Mouse (Mus musculus) forebrain, embryonic 16.5 days (tissue): ENCODE results near the gene G6pc. TPM values are rescaled to one million over a fixed set of nuclear protein-coding genes. Genes with fewer than 3 reads are reported as not detected.

Experiments
- ATAC-seq: fragments of 200-750 bp; cut with Nextera tagmentation; 2 replicates; pipeline ENCODE4 v1.8.0; 2017; ENCODE audit warnings: mild to moderate bottlenecking, moderate library complexity
- H3K27ac ChIP-seq: fragments of 300-500 bp; sonication (generic); 2 replicates; pipeline ENCODE4 v1.5.1; 2014; ENCODE audit warnings: low read length, control low read depth
- H3K27me3 ChIP-seq: fragments of 300-500 bp; sonication (generic); replicated peaks from 2 replicates; pipeline ENCODE4 v1.6.1; 2014; ENCODE audit warnings: low read length; ENCODE audit not compliant: control insufficient read depth, insufficient read depth
- H3K36me3 ChIP-seq: fragments of 300-500 bp; sonication (generic); 2 replicates; pipeline ENCODE4 v1.6.1; 2014; ENCODE audit not compliant: control insufficient read depth, insufficient read depth
- H3K4me1 ChIP-seq: fragments of 300-500 bp; sonication (generic); replicated peaks from 2 replicates; pipeline ENCODE4 v1.6.1; 2014; ENCODE audit warnings: low read length; ENCODE audit not compliant: control insufficient read depth, insufficient read depth
- H3K4me2 ChIP-seq: fragments of 300-500 bp; sonication (generic); 2 replicates; pipeline ENCODE4 v1.6.1; 2014; ENCODE audit warnings: mild to moderate bottlenecking, low read length, control low read depth
- H3K4me3 ChIP-seq: fragments of 300-500 bp; sonication (generic); replicated peaks from 2 replicates; pipeline ENCODE4 v1.5.1; 2014; ENCODE audit warnings: mild to moderate bottlenecking, low read length, control low read depth
- H3K9ac ChIP-seq: fragments of 300-500 bp; sonication (generic); replicated peaks from 2 replicates; pipeline ENCODE4 v1.6.1; 2014; ENCODE audit warnings: low read depth, low read length, control low read depth
- H3K9me3 ChIP-seq: fragments of 300-500 bp; sonication (generic); 2 replicates; pipeline ENCODE4 v1.6.1; 2016; ENCODE audit warnings: low read length; ENCODE audit not compliant: control insufficient read depth
- WGBS: fragments of 180-500 bp; shearing (Covaris S2); extraction: QIAGEN DNeasy Blood & Tissue Kit; methylation state at CpG from one replicate; pipeline ENCODE4 v1.1.7; 2014; 5-methylcytosine and 5-hydroxymethylcytosine counted together
- polyA plus RNA-seq: library from polyadenylated mRNA; unstranded; fragments of >200 nt; fragmentation: Nextera tagmentation; extraction: Ambion mirVana; gene quantifications from 2 replicates; pipeline ENCODE4 v1.2.1, GENCODE M21; 2015

The G6pc gene
- polyA plus RNA-seq, 1 experiment from 2014 or later: not detected

DNA sequence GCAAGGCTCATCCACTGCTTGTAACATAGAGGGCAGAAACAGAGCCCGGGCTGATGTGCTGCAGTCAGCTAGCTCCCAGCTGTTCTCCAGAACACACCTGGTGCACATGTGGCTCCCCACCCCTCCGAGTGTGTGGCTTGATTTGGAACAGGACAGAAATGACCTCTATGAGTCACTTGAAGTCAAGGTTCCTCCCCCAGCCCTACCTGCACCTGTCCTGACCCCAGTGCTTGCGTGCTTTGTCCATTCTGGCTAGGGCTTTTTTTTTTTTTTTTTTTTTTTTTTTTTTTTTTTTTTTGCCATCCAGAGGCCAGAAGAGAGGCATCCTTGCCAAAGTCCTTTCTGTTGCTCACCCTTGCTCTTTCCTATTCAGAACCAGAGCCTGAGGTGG is 15.6 kb upstream of the G6pc start:
- no peak for ATAC-seq
- H3K4me3 ChIP-seq: no peak overlapping the region
- 0 out of 2 replicates have a peak, but pooled peaks cover 3% of the 10 kb centered on the region for H3K9me3 ChIP-seq
- no peaks in the 10 kb centered on the region for H3K4me1 ChIP-seq
- no peaks in the 10 kb centered on the region for H3K36me3 ChIP-seq
- H3K27ac ChIP-seq: no peak overlapping the region
- H3K27me3 ChIP-seq: no peaks in the 10 kb centered on the region
- H3K9ac ChIP-seq: no peak overlapping the region
- 82% methylated on average over 3 of the region's 3 CpGs for WGBS
- no peak overlapping the region for H3K4me2 ChIP-seq

- Histone ChIP-seq H3K9me3 (0 out of 2 replicates have a peak, but pooled peaks cover 3% of the 10 kb centered on the region), H3K36me3 (no peaks in the 10 kb centered on the region), H3K27ac (no peak overlapping the region), H3K27me3 (no peaks in the 10 kb centered on the region), H3K4me2 (no peak overlapping the region), H3K4me1 (no peaks in the 10 kb centered on the region), H3K9ac (no peak overlapping the region), H3K4me3 (no peak overlapping the region)
- WGBS: 92% methylated on average over 12 of the region's 12 CpGs
- ATAC-seq: no peak
Measured at GRCm38 (mm10) chr11:101353436-101353835, 13.9 kb upstream of the G6pc start.

DNA sequence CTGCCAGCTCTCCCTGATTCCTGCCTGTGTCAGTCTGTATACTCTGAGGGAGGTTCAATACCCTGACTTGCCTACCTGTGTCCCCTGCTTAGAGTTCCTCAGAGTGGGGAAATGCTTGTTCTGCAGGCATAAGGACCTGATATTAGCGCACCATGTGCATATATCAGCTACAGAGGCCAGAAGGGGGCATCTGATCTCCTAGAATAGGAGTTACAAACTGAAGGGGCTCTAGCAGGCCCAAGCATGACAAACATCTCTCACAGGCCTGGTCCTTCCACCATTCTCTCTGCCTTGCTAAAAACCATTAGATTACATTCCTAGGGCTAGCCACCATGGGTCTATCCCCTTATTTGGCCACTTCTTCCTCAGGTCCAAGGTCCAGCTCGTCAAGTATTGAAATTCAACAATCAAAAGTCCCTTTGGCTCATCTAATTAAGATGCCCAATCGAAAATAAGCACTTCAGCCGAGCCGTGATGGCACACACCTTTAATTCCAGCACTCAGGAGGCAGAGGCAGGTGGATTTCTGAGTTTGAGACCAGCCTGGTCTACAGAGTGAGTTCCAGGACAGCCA is 12.8 kb upstream of the G6pc start:
- ATAC-seq: no peak
- Histone ChIP-seq H3K4me3 (no peak overlapping the region), H3K36me3 (no peaks in the 10 kb centered on the region), H3K27ac (no peak overlapping the region), H3K4me1 (no peaks in the 10 kb centered on the region), H3K9ac (no peak overlapping the region), H3K27me3 (no peaks in the 10 kb centered on the region), H3K9me3 (0 out of 2 replicates have a peak, but pooled peaks cover 3% of the 10 kb centered on the region), H3K4me2 (no peak overlapping the region)
- WGBS: 81% methylated on average over 5 of the region's 5 CpGs

DNA sequence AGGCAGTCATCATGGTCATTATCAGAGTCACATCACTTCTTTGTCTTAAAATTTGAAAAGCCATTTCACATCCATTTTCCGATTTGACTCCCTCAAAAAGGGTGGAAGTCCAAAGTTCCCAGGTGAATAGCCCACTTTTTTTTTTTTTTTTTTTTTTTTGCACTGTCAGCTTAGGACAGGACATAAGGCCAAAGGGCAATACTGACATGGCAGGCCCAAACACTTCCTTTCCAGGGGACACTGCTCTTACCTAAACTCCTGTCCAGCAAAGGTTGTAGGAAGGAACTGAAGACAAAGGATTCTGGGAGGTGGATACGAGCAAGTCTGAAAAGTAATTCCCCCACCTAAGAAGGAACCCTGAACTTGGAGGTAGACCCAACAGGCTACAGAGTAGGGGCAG is 11.4 kb upstream of the G6pc start:
- Histone ChIP-seq H3K27ac (no peak overlapping the region), H3K9ac (no peak overlapping the region), H3K27me3 (no peaks in the 10 kb centered on the region), H3K9me3 (no peaks in the 10 kb centered on the region), H3K4me1 (no peaks in the 10 kb centered on the region), H3K4me3 (no peak overlapping the region), H3K36me3 (no peaks in the 10 kb centered on the region), H3K4me2 (no peak overlapping the region)
- no peak for ATAC-seq
- WGBS: 83% methylated on average over 2 of the region's 2 CpGs

DNA sequence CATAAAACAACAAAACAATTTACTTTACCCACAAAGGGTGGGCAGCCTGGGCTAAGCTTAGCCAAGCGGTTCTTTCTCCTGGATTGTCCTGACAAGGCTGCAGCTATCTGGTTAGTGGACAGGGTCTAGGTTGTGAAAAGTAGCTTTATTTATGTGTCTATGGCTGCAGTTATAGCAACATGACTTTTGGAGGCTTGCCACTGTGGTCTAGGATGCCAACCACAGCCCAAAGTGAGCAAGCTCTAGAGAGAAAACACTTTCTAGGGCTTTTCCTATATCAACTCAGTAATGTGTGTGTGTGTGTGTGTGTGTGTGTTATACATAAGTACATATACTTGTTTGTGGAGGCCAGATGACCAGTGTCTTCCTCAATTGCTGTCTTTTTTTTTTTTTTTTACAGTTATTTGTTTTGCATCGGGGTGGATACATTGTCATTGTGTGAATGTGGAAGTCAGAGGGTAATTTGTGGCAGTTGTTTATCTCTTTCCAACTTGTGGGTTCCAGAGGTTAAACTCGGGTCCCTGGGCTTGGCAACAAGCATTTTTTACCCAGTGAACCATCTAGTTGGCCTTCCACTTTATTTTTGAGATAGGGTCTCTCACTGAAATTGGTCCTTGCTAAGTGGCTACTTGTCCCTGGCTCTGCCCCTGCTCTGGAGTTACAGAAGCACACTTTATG is 9.7 kb upstream of the G6pc start:
- ATAC-seq: no peak
- Histone ChIP-seq H3K9ac (no peak overlapping the region), H3K4me2 (no peak overlapping the region), H3K9me3 (no peaks in the 10 kb centered on the region), H3K36me3 (no peaks in the 10 kb centered on the region), H3K27me3 (no peaks in the 10 kb centered on the region), H3K4me3 (no peak overlapping the region), H3K4me1 (no peaks in the 10 kb centered on the region), H3K27ac (no peak overlapping the region)
- 82% methylated on average over 3 of the region's 3 CpGs for WGBS

GRCm38 (mm10) chr11:101359776-101360175 is 7.6 kb upstream of the G6pc start:
- H3K4me1 ChIP-seq: no peaks in the 10 kb centered on the region
- ATAC-seq: no peak
- no peak overlapping the region for H3K4me3 ChIP-seq
- WGBS: 82% methylated on average over 9 of the region's 9 CpGs
- no peaks in the 10 kb centered on the region for H3K27me3 ChIP-seq
- no peak overlapping the region for H3K4me2 ChIP-seq
- H3K9ac ChIP-seq: no peak overlapping the region
- no peaks in the 10 kb centered on the region for H3K36me3 ChIP-seq
- H3K9me3 ChIP-seq: no peaks in the 10 kb centered on the region
- no peak overlapping the region for H3K27ac ChIP-seq

DNA sequence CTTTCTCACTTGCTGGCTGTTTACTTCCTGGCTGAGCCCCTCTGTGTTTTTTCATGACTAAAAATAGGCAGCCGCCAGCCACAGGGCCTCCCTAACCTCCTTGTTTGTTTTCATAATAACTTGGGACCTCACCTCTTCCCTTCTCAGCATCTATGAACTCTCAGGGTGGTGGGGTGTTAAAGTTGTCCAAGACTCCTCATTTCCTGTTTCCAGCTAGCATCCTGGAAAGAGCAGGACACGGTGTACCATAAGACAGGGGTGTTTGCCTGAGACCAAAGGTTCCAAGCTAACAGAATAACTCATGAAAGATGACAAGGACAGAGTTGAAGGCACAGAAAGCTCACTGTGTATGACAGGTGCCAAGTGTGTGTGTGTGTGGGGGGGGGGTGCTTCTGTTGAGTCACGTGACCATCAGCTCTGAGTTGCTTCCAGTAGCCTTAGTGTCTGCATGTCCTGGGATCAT is 6.7 kb upstream of the G6pc start:
- Histone ChIP-seq H3K4me1 (no peaks in the 10 kb centered on the region), H3K9me3 (no peaks in the 10 kb centered on the region), H3K27me3 (no peaks in the 10 kb centered on the region), H3K9ac (no peak overlapping the region), H3K4me3 (no peak overlapping the region), H3K36me3 (no peaks in the 10 kb centered on the region), H3K4me2 (no peak overlapping the region), H3K27ac (no peak overlapping the region)
- ATAC-seq: no peak
- 55% methylated on average over 3 of the region's 3 CpGs for WGBS

- no peak overlapping the region for H3K9ac ChIP-seq
- no peak overlapping the region for H3K4me2 ChIP-seq
- H3K27me3 ChIP-seq: no peaks in the 10 kb centered on the region
- no peaks in the 10 kb centered on the region for H3K4me1 ChIP-seq
- no peaks in the 10 kb centered on the region for H3K36me3 ChIP-seq
- no peak overlapping the region for H3K27ac ChIP-seq
- H3K9me3 ChIP-seq: no peaks in the 10 kb centered on the region
- no peak overlapping the region for H3K4me3 ChIP-seq
- no peak for ATAC-seq
- 84% methylated on average over 5 of the region's 5 CpGs for WGBS
Measured at GRCm38 (mm10) chr11:101364531-101364931, 2.8 kb upstream of the G6pc start.

GRCm38 (mm10) chr11:101370141-101370540 is 2.8 kb downstream of the G6pc start:
- no peak overlapping the region for H3K4me2 ChIP-seq
- WGBS: 89% methylated on average over 5 of the region's 5 CpGs

More at GRCm38 (mm10) chr11:101370141-101370540, 2.8 kb downstream of the G6pc start:
- no peak overlapping the region for H3K4me3 ChIP-seq
- H3K9me3 ChIP-seq: no peaks in the 10 kb centered on the region
- no peak for ATAC-seq
- no peaks in the 10 kb centered on the region for H3K4me1 ChIP-seq
- H3K27me3 ChIP-seq: no peaks in the 10 kb centered on the region
- H3K36me3 ChIP-seq: no peaks in the 10 kb centered on the region
- no peak overlapping the region for H3K9ac ChIP-seq
- no peak overlapping the region for H3K27ac ChIP-seq
